Mouse (Mus musculus): ENCODE measurements around the gene Gm5065.

Gm5065 gene

DNA sequence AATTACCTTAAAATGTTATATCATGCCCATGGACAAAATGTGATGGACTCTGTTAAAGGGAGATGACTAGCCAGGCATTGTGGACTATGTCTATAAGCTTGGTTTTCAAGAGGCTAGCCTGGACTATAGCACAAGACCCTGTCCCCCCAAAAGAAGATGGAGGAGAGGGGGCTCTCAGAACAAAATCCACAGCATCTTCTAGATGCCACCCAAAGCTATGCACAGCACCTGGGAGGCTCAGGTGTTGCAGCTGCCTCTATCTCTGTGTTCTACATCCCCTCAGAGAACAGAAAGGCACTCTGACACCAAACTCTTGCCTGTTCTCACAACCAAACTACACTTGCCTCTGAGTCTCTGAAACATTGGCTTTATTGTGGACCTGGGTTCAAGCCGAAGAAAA, at the start of gene Gm5065:
Gene Gm5065 (plus strand): TSS at position 301 of the 400 bp plus-strand sequence.
- no peak for DNase-seq (ENCODE audit: low read depth)

DNA sequence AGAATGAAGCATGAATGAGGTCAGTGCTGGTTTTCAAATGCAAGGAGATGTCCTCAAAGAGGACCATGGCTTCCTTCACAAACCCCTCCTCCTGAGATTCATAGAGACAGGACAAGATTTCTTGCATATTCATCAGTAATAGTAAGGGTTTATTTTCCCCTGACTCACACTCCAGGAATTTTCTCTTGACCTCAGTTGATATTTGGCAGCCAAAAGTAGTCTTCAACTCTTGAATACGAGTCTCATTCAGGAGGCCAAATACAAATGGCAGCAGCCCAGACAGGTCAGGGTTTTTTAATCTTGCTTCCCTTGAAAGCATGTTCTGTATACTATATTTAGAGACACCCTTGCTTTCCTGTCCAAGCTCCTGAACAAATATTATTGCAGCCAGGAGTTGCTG, 22.8 kb upstream of the Gm5065 start:
- peak; percentile 57 for DNase-seq (ENCODE audit: low read depth)

DNA sequence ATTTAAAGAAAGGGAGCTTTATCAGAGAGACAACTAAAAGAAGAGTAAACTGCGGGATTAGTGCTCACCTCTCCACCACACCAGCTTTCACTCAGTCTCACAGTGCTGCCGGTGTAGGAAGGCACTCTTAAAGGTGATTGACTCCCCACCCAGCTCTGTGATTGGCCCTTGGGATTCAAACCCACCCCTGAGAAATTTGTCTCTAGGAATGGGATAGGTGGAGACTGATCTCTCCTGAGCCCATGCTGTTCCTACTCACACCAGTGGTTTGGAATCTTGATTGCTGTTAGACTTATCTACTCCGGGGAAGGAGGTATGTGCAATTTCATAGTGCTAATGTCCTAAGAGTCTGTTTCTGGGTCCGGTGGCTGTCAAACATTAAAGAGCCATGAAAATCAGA, 598 bp downstream of the Gm5065 start, which contains the start of gene Nlrp2:
Gene Nlrp2 (minus strand): TSS at position 101 of the 400 bp plus-strand sequence.
- DNase-seq (ENCODE audit: low read depth) = no peak

DNA sequence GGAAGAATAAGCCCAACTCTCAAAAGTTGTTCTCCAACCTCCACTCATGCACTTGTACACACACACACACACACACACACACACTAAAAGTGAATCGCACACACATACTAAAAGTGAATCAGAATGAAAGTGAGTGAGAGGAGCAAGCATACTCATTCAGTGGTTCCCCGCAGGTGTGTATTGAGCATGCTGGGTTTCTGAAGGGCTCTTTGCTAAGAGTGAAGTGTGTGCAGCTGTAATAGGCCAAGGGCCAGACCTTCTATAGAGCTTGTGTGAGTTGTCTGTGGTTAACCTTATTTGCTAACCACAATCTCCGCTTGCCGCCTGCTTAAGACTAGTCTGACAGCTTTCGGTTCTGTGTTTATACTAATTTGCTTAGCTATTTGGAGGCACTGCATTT, 13.3 kb downstream of the Gm5065 start:
- DNase-seq (ENCODE audit: low read depth) = no peak

DNA sequence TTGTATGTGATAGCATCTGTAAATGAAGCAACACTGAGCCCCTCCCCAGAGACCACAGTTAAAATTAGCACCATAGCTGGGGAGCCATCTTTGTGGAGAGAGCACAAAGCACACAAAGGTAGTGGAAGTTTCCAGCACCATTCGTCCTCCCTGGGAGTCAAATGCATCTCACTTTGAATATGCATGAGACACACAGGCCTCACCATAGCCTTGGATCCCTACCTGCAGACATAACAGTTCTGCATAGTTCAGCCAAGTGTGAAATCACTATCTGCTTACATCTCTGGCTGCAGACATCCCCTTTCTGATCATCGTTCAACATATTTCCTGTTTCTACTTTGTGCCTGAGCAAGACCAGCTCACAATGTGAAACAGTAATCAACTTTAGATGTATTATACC, 16.4 kb downstream of the Gm5065 start:
- no peak for DNase-seq (ENCODE audit: low read depth)

DNA sequence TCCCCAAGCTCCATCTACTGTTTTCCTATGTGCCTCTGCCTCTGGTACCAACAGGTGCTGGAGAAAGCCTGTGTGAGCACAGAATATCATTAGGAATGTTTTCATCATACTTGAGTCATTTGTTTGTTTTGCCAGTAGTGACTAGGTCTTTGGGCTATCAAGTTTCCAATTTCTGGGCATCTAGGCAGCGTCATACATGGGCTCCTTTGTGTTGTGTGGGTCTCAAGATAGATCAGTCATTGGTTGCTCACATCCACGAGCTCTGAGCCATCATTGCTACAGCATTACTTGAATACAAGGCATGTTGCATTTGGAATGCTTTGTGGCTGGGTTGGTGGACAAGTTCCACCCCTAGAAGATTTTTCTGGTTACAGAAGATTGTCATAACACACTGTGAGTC, 55.9 kb downstream of the Gm5065 start:
- DNase-seq (ENCODE audit: low read depth) = peak; percentile 67
